Mouse (Mus musculus): ENCODE data around the gene P2ry10b. TPM values are rescaled to one million over a fixed set of nuclear protein-coding genes. Genes with fewer than 3 reads are reported as not detected.

The P2ry10b gene
- polyA plus RNA-seq, 1 experiment from 2014 or later: 0.53 TPM

GRCm38 (mm10) chrX:107217577-107218090 lies 68.9 kb downstream of the P2ry10b start:
- no peaks in the 10 kb centered on the region for H3K4me1 ChIP-seq
- no peak overlapping the region for H3K27ac ChIP-seq
- H3K4me2 ChIP-seq (replicated peaks): no peak overlapping the region
- H3K4me3 ChIP-seq: no peak overlapping the region
- H3K36me3 ChIP-seq: no peaks in the 10 kb centered on the region
- ATAC-seq (ENCODE audit: low FRiP score): no peak
- H3K9me3 ChIP-seq (replicated peaks): no peaks in the 10 kb centered on the region
- 93% methylated on average over 2 of the region's 2 CpGs for WGBS
- H3K27me3 ChIP-seq: no peaks in the 10 kb centered on the region
- H3K9ac ChIP-seq: no peak overlapping the region

Other genes with a start within 250 kb of the P2ry10b start
- 13.6 and 18.5 TPM in 2 replicates for gene Lpar4, start 228.3 kb upstream of the P2ry10b start, polyA plus RNA-seq (2016; fragmentation: Nextera tagmentation; extraction: Ambion mirVana)
- gene P2ry10, start 60.4 kb upstream of the P2ry10b start, polyA plus RNA-seq (2016; fragmentation: Nextera tagmentation; extraction: Ambion mirVana): not detected in 2 replicates
- gene Gpr174, start 107.0 kb downstream of the P2ry10b start, polyA plus RNA-seq (2016; fragmentation: Nextera tagmentation; extraction: Ambion mirVana): not detected in 2 replicates

All from hindbrain, embryonic 12.5 days (tissue).